Mouse (Mus musculus) midbrain, embryonic 14.5 days (tissue): ENCODE data around the gene Lzts2. TPM values are rescaled to one million over a fixed set of nuclear protein-coding genes. Genes with fewer than 3 reads are reported as not detected.
A peak's percentile ranks its signal among the peaks of the same experiment; 100 is the strongest.
"Not testable (repeated sequence)": the region's sequence is repeated elsewhere in the genome, so short reads cannot be mapped to it uniquely, and the experiment has no call there.

Experiments used
- ATAC-seq: fragments of 200-750 bp; cut with Nextera tagmentation; 2 replicates; pipeline ENCODE4 v1.8.0; 2017; ENCODE audit warnings: moderate number of reproducible peaks, moderate library complexity; ENCODE audit not compliant: low FRiP score, low TSS enrichment
- DNase-seq: peaks from one replicate; pipeline ENCODE4 v3.0.0-alpha.2; 2015
- H3K27ac ChIP-seq: fragments of 300-500 bp; sonication (generic); replicated peaks from 2 replicates; pipeline ENCODE4 v1.5.1; 2014; ENCODE audit warnings: mild to moderate bottlenecking, low read depth, low read length, moderate library complexity
- H3K27me3 ChIP-seq: fragments of 300-500 bp; sonication (generic); 2 replicates; pipeline ENCODE4 v1.6.1; 2014; ENCODE audit warnings: low read length, control low read depth, mixed read lengths; ENCODE audit not compliant: control insufficient read depth, insufficient read depth
- H3K36me3 ChIP-seq: fragments of 300-500 bp; sonication (generic); 2 replicates; pipeline ENCODE4 v1.6.1; 2014; ENCODE audit warnings: low read length, control low read depth; ENCODE audit not compliant: control insufficient read depth, insufficient read depth
- H3K4me1 ChIP-seq: fragments of 300-500 bp; sonication (generic); 2 replicates; pipeline ENCODE4 v1.6.1; 2014; ENCODE audit warnings: mild to moderate bottlenecking, antibody characterized with exemption, low read length, control low read depth; ENCODE audit not compliant: control insufficient read depth, insufficient read depth
- H3K4me2 ChIP-seq: fragments of 300-500 bp; sonication (generic); 2 replicates; pipeline ENCODE4 v1.6.1; 2014; ENCODE audit warnings: mild to moderate bottlenecking, low read length, moderate library complexity
- H3K4me3 ChIP-seq: fragments of 300-500 bp; sonication (generic); replicated peaks from 2 replicates; pipeline ENCODE4 v1.5.1; 2014; ENCODE audit warnings: low read depth, low read length
- H3K9ac ChIP-seq: fragments of 300-500 bp; sonication (generic); replicated peaks from 2 replicates; pipeline ENCODE4 v1.6.1; 2014; ENCODE audit warnings: mild to moderate bottlenecking, low read length, moderate library complexity
- H3K9me3 ChIP-seq: fragments of 300-500 bp; sonication (generic); 2 replicates; pipeline ENCODE4 v1.6.1; 2016; ENCODE audit warnings: low read length, control low read depth, mixed read lengths; ENCODE audit not compliant: control insufficient read depth
- WGBS: fragments of 180-500 bp; shearing (Covaris S2); extraction: QIAGEN DNeasy Blood & Tissue Kit; methylation state at CpG from one replicate; pipeline ENCODE4 v1.1.7; 2014; 5-methylcytosine and 5-hydroxymethylcytosine counted together
- polyA plus RNA-seq: library from polyadenylated mRNA; unstranded; fragments of >200 nt; fragmentation: Nextera tagmentation; extraction: Ambion mirVana; gene quantifications from 2 replicates; pipeline ENCODE4 v1.2.1, GENCODE M21; 2014

The Lzts2 gene
- polyA plus RNA-seq, 1 experiment from 2014 or later, result 21.5 TPM

GRCm38 (mm10) chr19:45036867-45037266, 22.7 kb downstream of the Lzts2 start:
- Histone ChIP-seq H3K36me3 (no peaks in the 10 kb centered on the region), H3K27me3 (no peaks in the 10 kb centered on the region), H3K9ac (no peak overlapping the region), H3K4me2 (no peak overlapping the region), H3K4me1 (no peaks in the 10 kb centered on the region), H3K4me3 (no peak overlapping the region), H3K27ac (no peak overlapping the region), H3K9me3 (no peaks in the 10 kb centered on the region)
- WGBS, result 23% methylated on average over 16 of the region's 16 CpGs
- no peak for DNase-seq
- ATAC-seq, result no peak

- not testable (repeated sequence) for H3K4me1 ChIP-seq, H3K9me3 ChIP-seq, H3K27me3 ChIP-seq, H3K4me3 ChIP-seq, H3K9ac ChIP-seq, H3K27ac ChIP-seq, H3K4me2 ChIP-seq, ATAC-seq, DNase-seq, H3K36me3 ChIP-seq
- 92% methylated on average over 7 of the region's 7 CpGs for WGBS
These were observed 24.0 kb downstream of the Lzts2 start for GRCm38 (mm10) chr19:45038198-45038597.

- peaks cover under 1% of the 10 kb centered on the region; the same call in 1 of the 2 replicates for H3K27me3 ChIP-seq
- no peak overlapping the region for H3K4me3 ChIP-seq
- 57% methylated on average over 13 of the region's 13 CpGs for WGBS
- no peak overlapping the region for H3K9ac ChIP-seq
- no peak overlapping the region for H3K27ac ChIP-seq
- no peaks in the 10 kb centered on the region for H3K36me3 ChIP-seq
- H3K4me2 ChIP-seq, result no peak overlapping the region
- no peaks in the 10 kb centered on the region for H3K9me3 ChIP-seq
- DNase-seq (no peak), ATAC-seq (no peak)
- H3K4me1 ChIP-seq, result no peaks in the 10 kb centered on the region
These were observed 26.0 kb downstream of the Lzts2 start for GRCm38 (mm10) chr19:45040214-45040613.

GRCm38 (mm10) chr19:45044389-45044927, 30.2 kb downstream of the Lzts2 start:
- DNase-seq (no peak), ATAC-seq (no peak)
- no peak overlapping the region for H3K9ac ChIP-seq
- WGBS, result 70% methylated on average over 11 of the region's 11 CpGs
- peaks cover 8% of the 10 kb centered on the region; the same call in 1 of the 2 replicates for H3K27me3 ChIP-seq
- peaks cover 29% of the 10 kb centered on the region for H3K4me1 ChIP-seq
- no peak overlapping the region for H3K4me2 ChIP-seq
- no peaks in the 10 kb centered on the region for H3K9me3 ChIP-seq
- peaks cover 3% of the 10 kb centered on the region; the same call in 1 of the 2 replicates for H3K36me3 ChIP-seq
- no peak overlapping the region for H3K4me3 ChIP-seq
- no peak overlapping the region for H3K27ac ChIP-seq

- 52% methylated on average over 15 of the region's 15 CpGs for WGBS
- no peak overlapping the region for H3K4me3 ChIP-seq
- H3K36me3 ChIP-seq, result peaks cover 10% of the 10 kb centered on the region; the same call in 1 of the 2 replicates
- H3K27ac ChIP-seq, result no peak overlapping the region
- H3K9ac ChIP-seq, result no peak overlapping the region
- no peaks in the 10 kb centered on the region for H3K9me3 ChIP-seq
- no peak for DNase-seq
- ATAC-seq, result no peak
- peaks cover 8% of the 10 kb centered on the region; the same call in 1 of the 2 replicates for H3K27me3 ChIP-seq
- H3K4me1 ChIP-seq, result peaks cover 35% of the 10 kb centered on the region
- no peak overlapping the region for H3K4me2 ChIP-seq
These were observed 31.0 kb downstream of the Lzts2 start for GRCm38 (mm10) chr19:45045236-45045635.

- H3K9ac ChIP-seq, result peak within 1 kb of the TSS; percentile 66; the same call in 1 of the 2 replicates
- 82% methylated on average over 5 of the region's 5 CpGs for WGBS
These were observed 31.4 kb downstream of the Lzts2 start, which contains the start of gene Pdzd7 for GRCm38 (mm10) chr19:45045651-45046050. Gene Pdzd7, minus strand, starts transcription at chr19:45045717.

GRCm38 (mm10) chr19:45046523-45047321, 32.5 kb downstream of the Lzts2 start:
- peak; percentile 93 for DNase-seq
- H3K27ac ChIP-seq, result peak overlapping the region; percentile 91
- peak overlapping the region; percentile 85 for H3K4me2 ChIP-seq
- peaks cover 35% of the 10 kb centered on the region for H3K4me1 ChIP-seq
- H3K9me3 ChIP-seq, result no peaks in the 10 kb centered on the region
- peak overlapping the region; percentile 49 for H3K4me3 ChIP-seq
- H3K9ac ChIP-seq, result peak overlapping the region; percentile 66
- peaks cover 8% of the 10 kb centered on the region; the same call in 1 of the 2 replicates for H3K27me3 ChIP-seq
- 2% methylated on average over 34 of the region's 34 CpGs for WGBS
- H3K36me3 ChIP-seq, result peaks cover 21% of the 10 kb centered on the region
- peak; percentile 62 for ATAC-seq

More at GRCm38 (mm10) chr19:45045651-45046050, 31.4 kb downstream of the Lzts2 start, which contains the start of gene Pdzd7:
- H3K27ac ChIP-seq, result peak within 1 kb of the TSS; percentile 91; the same call in 1 of the 2 replicates
- H3K36me3 ChIP-seq, result peaks cover 15% of the 10 kb centered on the region
- H3K4me2 ChIP-seq, result peak within 1 kb of the TSS; percentile 85
- DNase-seq (no peak), ATAC-seq (no peak)
- H3K9me3 ChIP-seq, result no peaks in the 10 kb centered on the region
- peaks cover 8% of the 10 kb centered on the region; the same call in 1 of the 2 replicates for H3K27me3 ChIP-seq
- H3K4me3 ChIP-seq, result peak within 1 kb of the TSS; percentile 49
- H3K4me1 ChIP-seq, result peaks cover 35% of the 10 kb centered on the region

- Histone ChIP-seq H3K9ac (peak within 1 kb of the TSS; percentile 66), H3K4me3 (peak within 1 kb of the TSS; percentile 49), H3K4me2 (peak within 1 kb of the TSS; percentile 85), H3K36me3 (peaks cover 29% of the 10 kb centered on the region), H3K9me3 (no peaks in the 10 kb centered on the region), H3K27me3 (peaks cover 8% of the 10 kb centered on the region; the same call in 1 of the 2 replicates), H3K4me1 (peaks cover 35% of the 10 kb centered on the region), H3K27ac (peak within 1 kb of the TSS; percentile 91)
- peak; percentile 93 for DNase-seq
- under 1% methylated on average over 26 of the region's 26 CpGs for WGBS
- ATAC-seq, result peak; percentile 85
These were observed 33.3 kb downstream of the Lzts2 start, which contains the start of gene Sfxn3 for GRCm38 (mm10) chr19:45047417-45047934. Gene Sfxn3, plus strand, starts transcription at chr19:45047503.
